14 mouse cellular contexts compared by ENCODE assay signal in genomic region chr10:39597116-39597791, GRCm38 (mm10). TPM values are rescaled to one million over a fixed set of nuclear protein-coding genes. Genes with fewer than 3 reads are reported as not detected.
DNase-seq lines count a peak whose midpoint lies in the region; ATAC-seq and TF ChIP-seq lines count a peak whose summit lies in the region.
"Had no signal": no experiment of that assay in that cellular context is flagged by ENCODE, and none has a peak within 500 bp of the region (broad histone marks: within the 10 kb centered on the region; RNA-seq: fewer than 3 reads in every experiment).

No protein-coding gene starts in this region.

- H3K36me3 ChIP-seq in lung, embryonic 16.5 days (ENCODE audit: control insufficient read depth, insufficient read depth, low read length), result no peaks in the 10 kb centered on the region
- H3K36me3 ChIP-seq in lung, postnatal 0 days (ENCODE audit: insufficient read depth, low read length), result no peaks in the 10 kb centered on the region
- H3K36me3 ChIP-seq in forebrain, embryonic 13.5 days (ENCODE audit: poor library complexity, severe bottlenecking), result no peaks in the 10 kb centered on the region
- no peaks in the 10 kb centered on the region for H3K36me3 ChIP-seq in limb, embryonic 14.5 days (ENCODE audit: control insufficient read depth, insufficient read depth, low read length)
- H3K36me3 ChIP-seq in stomach, embryonic 15.5 days, result peaks cover 4% of the 10 kb centered on the region; the same call in 1 of the 2 replicates
- H3K36me3 ChIP-seq: liver, embryonic 13.5 days had no signal

- DNase-seq in lung, postnatal 0 days (ENCODE audit: low spot score), result no peak
- DNase-seq in limb, embryonic 14.5 days (ENCODE audit: low spot score), result peak; percentile 55
- DNase-seq in cerebellum, postnatal 14 days, result no peak
- DNase-seq: cerebellum, adult 8-10 months; embryo, embryonic 11 days; liver, embryonic 13.5 days; right cerebral cortex, adult 18-20 months; thymus, postnatal 14 days had no signal

- peak; percentile 30 for ATAC-seq in lung, embryonic 16.5 days (ENCODE audit: low read depth)
- no peak for ATAC-seq in lung, postnatal 0 days
- peak; percentile 58 for ATAC-seq in forebrain, embryonic 13.5 days
- peak; percentile 51 for ATAC-seq in limb, embryonic 14.5 days (ENCODE audit: low FRiP score, low read depth)
- ATAC-seq in stomach, embryonic 15.5 days (ENCODE audit: insufficient read depth, low FRiP score, low read depth), result no peak
- no peak for ATAC-seq in monocyte, adult 5-6 weeks (replicated peaks; ENCODE audit: insufficient number of reproducible peaks, low FRiP score, low TSS enrichment, poor library complexity, severe bottlenecking)
- ATAC-seq: CD4-positive, CD25-positive, alpha-beta regulatory T cell, adult 4 months; intestine, embryonic 16.5 days had no signal

- H3K4me2 ChIP-seq in lung, embryonic 16.5 days (ENCODE audit: low read depth, low read length), result no peak overlapping the region
- H3K4me2 ChIP-seq in lung, postnatal 0 days (replicated peaks; ENCODE audit: low read depth, low read length), result no peak overlapping the region
- H3K4me2 ChIP-seq in forebrain, embryonic 13.5 days, result no peak overlapping the region
- H3K4me2 ChIP-seq in limb, embryonic 14.5 days (replicated peaks; ENCODE audit: low read depth, low read length, severe bottlenecking), result no peak overlapping the region
- H3K4me2 ChIP-seq in stomach, embryonic 15.5 days, result no peak overlapping the region
- H3K4me2 ChIP-seq: liver, embryonic 13.5 days had no signal

- no peak for TF ChIP-seq POLR2A in limb, embryonic 14.5 days (IDR thresholded peaks at IDR 0.05; ENCODE audit: borderline replicate concordance, extremely low read depth, insufficient read depth, insufficient read length)

- H3K27me3 ChIP-seq in lung, embryonic 16.5 days (ENCODE audit: control insufficient read depth, insufficient read depth, low read depth, low read length), result no peaks in the 10 kb centered on the region
- no peaks in the 10 kb centered on the region for H3K27me3 ChIP-seq in lung, postnatal 0 days (replicated peaks; ENCODE audit: insufficient read depth, low read length)
- no peaks in the 10 kb centered on the region for H3K27me3 ChIP-seq in forebrain, embryonic 13.5 days
- no peaks in the 10 kb centered on the region for H3K27me3 ChIP-seq in limb, embryonic 14.5 days (ENCODE audit: control insufficient read depth, insufficient read depth, low read length)
- H3K27me3 ChIP-seq in stomach, embryonic 15.5 days (replicated peaks), result no peaks in the 10 kb centered on the region
- H3K27me3 ChIP-seq: liver, embryonic 13.5 days had no signal

- peaks cover 6% of the 10 kb centered on the region for H3K9me3 ChIP-seq in lung, embryonic 16.5 days (ENCODE audit: control insufficient read depth, low read length)
- peaks cover 13% of the 10 kb centered on the region; the same call in 1 of the 2 replicates for H3K9me3 ChIP-seq in lung, postnatal 0 days (ENCODE audit: low read length)
- 0 out of 2 replicates have a peak, but pooled peaks cover 4% of the 10 kb centered on the region for H3K9me3 ChIP-seq in forebrain, embryonic 13.5 days (replicated peaks)
- no peaks in the 10 kb centered on the region; the same call in 1 of the 2 replicates for H3K9me3 ChIP-seq in limb, embryonic 14.5 days (ENCODE audit: control insufficient read depth, low read length)
- H3K9me3 ChIP-seq in stomach, embryonic 15.5 days, result 0 out of 2 replicates have a peak, but pooled peaks cover 8% of the 10 kb centered on the region

- no peak for TF ChIP-seq CTCF in lung, postnatal 0 days (IDR thresholded peaks at IDR 0.05)

- H3K4me3 ChIP-seq in lung, embryonic 16.5 days (ENCODE audit: low read length), result no peak overlapping the region
- no peak overlapping the region for H3K4me3 ChIP-seq in lung, postnatal 0 days (ENCODE audit: low read depth, low read length)
- no peak overlapping the region for H3K4me3 ChIP-seq in forebrain, embryonic 13.5 days
- no peak overlapping the region for H3K4me3 ChIP-seq in limb, embryonic 14.5 days (replicated peaks; ENCODE audit: low read length)
- no peak overlapping the region for H3K4me3 ChIP-seq in stomach, embryonic 15.5 days (replicated peaks)
- H3K4me3 ChIP-seq: liver, embryonic 13.5 days had no signal

- H3K9ac ChIP-seq in lung, embryonic 16.5 days (ENCODE audit: low read length), result no peak overlapping the region
- H3K9ac ChIP-seq in lung, postnatal 0 days (replicated peaks; ENCODE audit: low read depth), result no peak overlapping the region
- peak overlapping the region; percentile 27; the same call in 1 of the 2 replicates for H3K9ac ChIP-seq in forebrain, embryonic 13.5 days
- no peak overlapping the region for H3K9ac ChIP-seq in limb, embryonic 14.5 days (ENCODE audit: low read depth, low read length, severe bottlenecking)
- H3K9ac ChIP-seq in stomach, embryonic 15.5 days, result no peak overlapping the region
- H3K9ac ChIP-seq: liver, embryonic 13.5 days had no signal

- H3K27ac ChIP-seq in lung, embryonic 16.5 days (ENCODE audit: low read length), result peak overlapping the region; percentile 45
- no peak overlapping the region for H3K27ac ChIP-seq in lung, postnatal 0 days (ENCODE audit: low read length)
- peak overlapping the region; percentile 62 for H3K27ac ChIP-seq in forebrain, embryonic 13.5 days
- H3K27ac ChIP-seq in limb, embryonic 14.5 days (replicated peaks; ENCODE audit: low read depth, low read length), result 0 out of 2 replicates have a peak overlapping the region, but pooled peaks have one; percentile 41
- H3K27ac ChIP-seq in stomach, embryonic 15.5 days, result peak overlapping the region; percentile 61; the same call in 1 of the 2 replicates
- H3K27ac ChIP-seq: liver, embryonic 13.5 days had no signal

- WGBS in lung, embryonic 16.5 days, result 30% methylated on average over 9 of the region's 9 CpGs
- WGBS in lung, postnatal 0 days, result 38% methylated on average over 9 of the region's 9 CpGs
- WGBS in forebrain, embryonic 13.5 days, result 22% methylated on average over 9 of the region's 9 CpGs
- 26% methylated on average over 9 of the region's 9 CpGs for WGBS in limb, embryonic 14.5 days
- 41% methylated on average over 9 of the region's 9 CpGs for WGBS in stomach, embryonic 15.5 days

- peaks cover 25% of the 10 kb centered on the region for H3K4me1 ChIP-seq in lung, embryonic 16.5 days (replicated peaks; ENCODE audit: control insufficient read depth, insufficient read depth, low read length)
- H3K4me1 ChIP-seq in lung, postnatal 0 days (ENCODE audit: insufficient read depth, low read depth, low read length), result no peaks in the 10 kb centered on the region
- peaks cover 24% of the 10 kb centered on the region for H3K4me1 ChIP-seq in forebrain, embryonic 13.5 days
- peaks cover 14% of the 10 kb centered on the region for H3K4me1 ChIP-seq in limb, embryonic 14.5 days (ENCODE audit: control insufficient read depth, insufficient read depth, low read length)
- H3K4me1 ChIP-seq in stomach, embryonic 15.5 days, result peaks cover 9% of the 10 kb centered on the region; the same call in 1 of the 2 replicates
- H3K4me1 ChIP-seq: liver, embryonic 13.5 days had no signal

- TF ChIP-seq EP300 in lung, postnatal 0 days (IDR thresholded peaks at IDR 0.05), result no peak

RNA-seq across cellular contexts. Expression of gene Traf3ip2, which starts 15.5 kb away (rescaled TPM):
- polyA plus RNA-seq in lung, embryonic 16.5 days (2015; fragmentation: Nextera tagmentation; extraction: Ambion mirVana), result 34.2 and 37.9 TPM in 2 replicates
- 30.6 and 31.7 TPM in 2 replicates for polyA plus RNA-seq in lung, postnatal 0 days (2015; fragmentation: Nextera tagmentation; extraction: Ambion mirVana)
- 3.6 and 4.6 TPM in 2 replicates for polyA plus RNA-seq in forebrain, embryonic 13.5 days (2015; fragmentation: Nextera tagmentation; extraction: Ambion mirVana)
- polyA plus RNA-seq in limb, embryonic 14.5 days (2012; rRNA removed), result 7.5 and 9.0 TPM in 2 replicates
- 13.3 and 13.7 TPM in 2 replicates for polyA plus RNA-seq in limb, embryonic 14.5 days (2014; fragmentation: Nextera tagmentation; extraction: Ambion mirVana)
- polyA plus RNA-seq in stomach, embryonic 15.5 days (2015; fragmentation: Nextera tagmentation; extraction: Ambion mirVana), result 29.0 and 29.6 TPM in 2 replicates
- total RNA-seq in monocyte, adult 5-6 weeks (2017), result 12.2 to 14.9 TPM (median 13.4 TPM) in 3 replicates

Comparison
In these comparisons a context has a peak if more than half of its experiments do, and no peak if none do; other contexts are left out.
1. ATAC-seq: peak in lung, embryonic 16.5 days (single experiment), forebrain, embryonic 13.5 days (single experiment) and limb, embryonic 14.5 days (single experiment); none in lung, postnatal 0 days (single experiment), stomach, embryonic 15.5 days (single experiment) and monocyte, adult 5-6 weeks (single experiment).